ENCODE assay signal across 8 mouse cellular contexts in genomic region chr11:87852690-87853596, GRCm38 (mm10). TPM values are rescaled to one million over a fixed set of nuclear protein-coding genes. Genes with fewer than 3 reads are reported as not detected.
DNase-seq lines count a peak whose midpoint lies in the region; ATAC-seq and TF ChIP-seq lines count a peak whose summit lies in the region.

TSS of gene Mks1 (plus strand) at chr11:87853215.

- H3K4me3 ChIP-seq in heart, embryonic 11.5 days (ENCODE audit: low read depth, low read length) = peak within 1 kb of the TSS; percentile 63
- H3K4me3 ChIP-seq in kidney, embryonic 16.5 days (ENCODE audit: low read length) = peak within 1 kb of the TSS; percentile 76
- H3K4me3 ChIP-seq in liver, adult 2 months (ENCODE audit: insufficient read depth, low read depth, low read length) = peak within 1 kb of the TSS; percentile 61
- peak within 1 kb of the TSS; percentile 47 for H3K4me3 ChIP-seq in myocyte

- no peak within 1 kb of the TSS for H3ac ChIP-seq in myocyte (ENCODE audit: control insufficient read depth, insufficient read length)

- no peak for TF ChIP-seq CTCF in liver, adult 2 months (IDR thresholded peaks at IDR 0.05; ENCODE audit: low read depth, low read length)

- H3K79me2 ChIP-seq in liver, adult 2 months (ENCODE audit: control insufficient read depth, insufficient read depth, low read length) = no peaks in the 10 kb centered on the region
- no peaks in the 10 kb centered on the region for H3K79me2 ChIP-seq in myocyte (ENCODE audit: control insufficient read depth, insufficient read depth)

- 0 out of 2 replicates have a peak, but pooled peaks have one; percentile 28 for TF ChIP-seq POLR2A in liver, adult 2 months (IDR thresholded peaks at IDR 0.05; ENCODE audit: extremely low read depth, insufficient read depth, low read length)
- TF ChIP-seq POLR2A in myocyte (IDR thresholded peaks at IDR 0.05; ENCODE audit: insufficient read length, low read depth) = peak; percentile 94

- peak within 1 kb of the TSS; percentile 74 for H3K9ac ChIP-seq in heart, embryonic 11.5 days (ENCODE audit: low read depth, low read length)
- peak within 1 kb of the TSS; percentile 77 for H3K9ac ChIP-seq in kidney, embryonic 16.5 days (replicated peaks; ENCODE audit: low read length)
- peak within 1 kb of the TSS; percentile 62 for H3K9ac ChIP-seq in liver, adult 2 months (ENCODE audit: low read depth, low read length)

- H3K9me3 ChIP-seq in heart, embryonic 11.5 days (replicated peaks; ENCODE audit: control insufficient read depth, low read length) = no peaks in the 10 kb centered on the region
- H3K9me3 ChIP-seq in kidney, embryonic 16.5 days (ENCODE audit: low read length) = no peaks in the 10 kb centered on the region

- peak; percentile 87 for DNase-seq in B cell, adult 2 months
- peak; percentile 97 for DNase-seq in brain, adult 2 months (ENCODE audit: low read depth, low spot score)
- peak; percentile 72 for DNase-seq in liver, adult 2 months (ENCODE audit: extremely low read depth, low read depth, low spot score)
- peak; percentile 94 for DNase-seq in splenic B cell, adult 2 months (ENCODE audit: low read depth, low spot score)

- peak; percentile 64 for ATAC-seq in erythroblast, adult 5-6 weeks (replicated peaks; ENCODE audit: low FRiP score, poor library complexity, severe bottlenecking)
- peak; percentile 83; the same call in 1 of the 2 replicates for ATAC-seq in heart, embryonic 11.5 days (replicated peaks; ENCODE audit: insufficient number of reproducible peaks, low FRiP score, low TSS enrichment)
- peak; percentile 96 for ATAC-seq in kidney, embryonic 16.5 days (ENCODE audit: low FRiP score, low TSS enrichment)

- H3K27me3 ChIP-seq in heart, embryonic 11.5 days (ENCODE audit: control insufficient read depth, insufficient read depth, low read length) = no peaks in the 10 kb centered on the region
- H3K27me3 ChIP-seq in kidney, embryonic 16.5 days (ENCODE audit: insufficient read depth, low read length) = no peaks in the 10 kb centered on the region
- no peaks in the 10 kb centered on the region for H3K27me3 ChIP-seq in liver, adult 2 months (ENCODE audit: control insufficient read depth, insufficient read depth, low read length)
- H3K27me3 ChIP-seq in myocyte (ENCODE audit: control insufficient read depth, insufficient read depth, insufficient read length) = no peaks in the 10 kb centered on the region
- no peaks in the 10 kb centered on the region; the same call in 1 of the 2 replicates for H3K27me3 ChIP-seq in splenic B cell, adult 2 months (ENCODE audit: control insufficient read depth, insufficient read depth, low read length, poor library complexity, severe bottlenecking)

- peak within 1 kb of the TSS; percentile 79 for H3K4me2 ChIP-seq in heart, embryonic 11.5 days
- H3K4me2 ChIP-seq in kidney, embryonic 16.5 days (replicated peaks; ENCODE audit: low read depth, low read length) = peak within 1 kb of the TSS; percentile 90
- peak within 1 kb of the TSS; percentile 94 for H3K4me2 ChIP-seq in myocyte (ENCODE audit: low read depth)

- H3K4me1 ChIP-seq in heart, embryonic 11.5 days (ENCODE audit: control insufficient read depth, insufficient read depth, low read length) = peaks cover 4% of the 10 kb centered on the region; the same call in 1 of the 2 replicates
- H3K4me1 ChIP-seq in kidney, embryonic 16.5 days (ENCODE audit: insufficient read depth, low read length) = peaks cover 10% of the 10 kb centered on the region
- peaks cover 5% of the 10 kb centered on the region for H3K4me1 ChIP-seq in liver, adult 2 months (ENCODE audit: control insufficient read depth, insufficient read depth, low read length)

- WGBS in heart, embryonic 11.5 days (ENCODE audit: insufficient replicate concordance) = 5% methylated on average over 40 of the region's 40 CpGs
- 3% methylated on average over 40 of the region's 40 CpGs for WGBS in kidney, embryonic 16.5 days
- 3% methylated on average over 40 of the region's 40 CpGs for whole genome bisulfite sequencing in liver, adult 2 months

- H3K27ac ChIP-seq in heart, embryonic 11.5 days (ENCODE audit: low read depth, low read length) = peak within 1 kb of the TSS; percentile 35; the same call in 1 of the 2 replicates
- H3K27ac ChIP-seq in kidney, embryonic 16.5 days (ENCODE audit: low read length) = 0 out of 2 replicates have a peak within 1 kb of the TSS, but pooled peaks have one; percentile 10
- H3K27ac ChIP-seq in liver, adult 2 months (replicated peaks; ENCODE audit: insufficient read depth, low read depth, low read length) = no peak within 1 kb of the TSS

- H3K36me3 ChIP-seq in heart, embryonic 11.5 days (ENCODE audit: control insufficient read depth, insufficient read depth, low read length) = no peaks in the 10 kb centered on the region
- H3K36me3 ChIP-seq in kidney, embryonic 16.5 days (ENCODE audit: insufficient read depth, low read length) = peaks cover 10% of the 10 kb centered on the region
- no peaks in the 10 kb centered on the region for H3K36me3 ChIP-seq in liver, adult 2 months (ENCODE audit: control insufficient read depth, insufficient read depth, low read length)
- H3K36me3 ChIP-seq in myocyte (ENCODE audit: control insufficient read depth, insufficient read depth) = no peaks in the 10 kb centered on the region
- no peaks in the 10 kb centered on the region for H3K36me3 ChIP-seq in splenic B cell, adult 2 months (ENCODE audit: control insufficient read depth, insufficient read depth, low read length, poor library complexity, severe bottlenecking)

TF ChIP-seq in myocyte, 11 proteins besides CTCF, POLR2A, EP300 and RAD21:
- TF ChIP-seq CEBPB (IDR thresholded peaks at IDR 0.05; ENCODE audit: insufficient read depth, poor library complexity, severe bottlenecking) (no peak), REST (IDR thresholded peaks at IDR 0.05; ENCODE audit: insufficient read depth, insufficient read length) (no peak), TCF3 (IDR thresholded peaks at IDR 0.05; ENCODE audit: insufficient read length, low read depth) (peak; percentile 41), USF1 (IDR thresholded peaks at IDR 0.05; ENCODE audit: low read depth) (no peak), MAX (IDR thresholded peaks at IDR 0.05; ENCODE audit: low read depth) (no peak), SRF (IDR thresholded peaks at IDR 0.05; ENCODE audit: control insufficient read depth, insufficient read length, low read depth) (peak; percentile 39), MYOD1 (IDR thresholded peaks at IDR 0.05; ENCODE audit: control insufficient read depth in 1 of 3, insufficient read length in 2 of 3, low read depth in 2 of 3) (peak in 2 of 3 experiments; percentile 93 to 94), MYOG (IDR thresholded peaks at IDR 0.05; ENCODE audit: control insufficient read depth in 1 of 3, insufficient read depth in 1 of 3, insufficient read length in 2 of 3, low read depth in 2 of 3) (peak; percentile 50 to 98 (median 96)), POLR2AphosphoS2 (IDR thresholded peaks at IDR 0.05; ENCODE audit: insufficient read length, low read depth) (peak; percentile 81)

RNA-seq across cellular contexts. Expression of gene Mks1, which starts in this region (rescaled TPM):
- 0.38 TPM in 1 of 2 replicates, not detected in the other for total RNA-seq in erythroblast, adult 5-6 weeks (2015; ENCODE audit: low replicate concordance)
- total RNA-seq in erythroblast, adult 5-6 weeks (2017; ENCODE audit: low replicate concordance) = 0.28 TPM in 1 of 2 replicates, not detected in the other
- 5.9 and 6.1 TPM in 2 replicates for polyA plus RNA-seq in heart, embryonic 11.5 days (2014; fragmentation: Nextera tagmentation; extraction: Ambion mirVana)
- 20.4 and 20.6 TPM in 2 replicates for polyA plus RNA-seq in kidney, embryonic 16.5 days (2015; fragmentation: Nextera tagmentation; extraction: Ambion mirVana)
- 1.2 and 2.1 TPM in 2 replicates for total RNA-seq in liver, adult 2 months (2014; rRNA removed)
- 2.8 and 3.2 TPM in 2 replicates for polyA plus RNA-seq in liver, adult 2 months (2012; rRNA removed)
- 6.6 TPM for polyA plus RNA-seq in myocyte (2012; fragmentation: generic; extraction: Trizol)

Comparison
In these comparisons a context has a peak if more than half of its experiments do, and no peak if none do; other contexts are left out.
1. Peak in ATAC-seq in erythroblast, adult 5-6 weeks; RNA of the gene not detected or under 1 TPM.